Mouse (Mus musculus) lung, postnatal 0 days (tissue): Measurements from ENCODE around the gene Rasl10b.

Experiments used
- CTCF ChIP-seq: IDR thresholded peaks from 2 replicates; pipeline ENCODE4 v1.5.1; 2016; ENCODE audit warnings: antibody characterized with exemption, mild to moderate bottlenecking
- EP300 ChIP-seq: IDR thresholded peaks from 2 replicates; pipeline ENCODE4 v1.6.1; 2016; ENCODE audit warnings: antibody characterized with exemption, mild to moderate bottlenecking, control low read depth

GRCm38 (mm10) chr11:83448021-83448926 is 39.3 kb downstream of the Rasl10b start:
- TF ChIP-seq CTCF (no peak), EP300 (no peak)
